Comparison of ENCODE assay signal across 16 mouse cellular contexts in genomic region chr11:10724991-10725390, GRCm38 (mm10).
DNase-seq lines count a peak whose midpoint lies in the region; TF ChIP-seq lines count a peak whose summit lies in the region.
"Had no signal": no experiment of that assay in that cellular context is flagged by ENCODE, and none has a peak within 500 bp of the region (broad histone marks: within the 10 kb centered on the region; RNA-seq: fewer than 3 reads in every experiment).

No protein-coding gene starts in this region.

- H3K4me1 ChIP-seq in MEL (ENCODE audit: control insufficient read depth in 1 of 2, insufficient read depth in 2 of 2, low read length in 2 of 2), result peaks cover 2 to 7% of the 10 kb centered on the region in 2 experiments; a peak in 3 of 4 replicates

- no peak for TF ChIP-seq CTCF in MEL (IDR thresholded peaks at IDR 0.05 in 2 of 3, conservative IDR thresholded peaks at IDR 0.05 in 1 of 3; ENCODE audit: control insufficient read depth in 1 of 3, insufficient read depth in 1 of 3, low read depth in 2 of 3, low read length in 3 of 3, poor library complexity in 1 of 3, severe bottlenecking in 1 of 3)

- no peak for TF ChIP-seq RAD21 in MEL (IDR thresholded peaks at IDR 0.05; ENCODE audit: low read depth, low read length)

- no peak overlapping the region for H3K4me3 ChIP-seq in MEL (ENCODE audit: control insufficient read depth in 1 of 2, insufficient read depth in 1 of 2, low read depth in 2 of 2, low read length in 2 of 2)

- no peak overlapping the region for H3K27ac ChIP-seq in MEL (ENCODE audit: control insufficient read depth, low read depth, low read length)

- no peaks in the 10 kb centered on the region for H3K27me3 ChIP-seq in MEL (ENCODE audit: control insufficient read depth in 1 of 2, insufficient read depth in 2 of 2, low read length in 2 of 2)
- H3K27me3 ChIP-seq: CH12.LX had no signal

- H3K9me3 ChIP-seq in MEL (replicated peaks; ENCODE audit: insufficient read depth, low read length), result no peaks in the 10 kb centered on the region
- H3K9me3 ChIP-seq: G1E had no signal

- peak in 1 of 2 experiments; percentile 53; a peak in 1 of 4 replicates for TF ChIP-seq EP300 in MEL (IDR thresholded peaks at IDR 0.05; ENCODE audit: low read depth in 1 of 2, low read length in 2 of 2)

- H3K36me3 ChIP-seq in MEL (ENCODE audit: control insufficient read depth in 1 of 2, insufficient read depth in 2 of 2, low read length in 2 of 2), result peaks cover 0 to 8% of the 10 kb centered on the region in 2 experiments; a peak in 2 of 4 replicates
- H3K36me3 ChIP-seq: G1E had no signal

- no peaks in the 10 kb centered on the region for H3K79me2 ChIP-seq in MEL (ENCODE audit: control insufficient read depth, insufficient read depth, low read length, poor library complexity)

- no peak overlapping the region for H3K9ac ChIP-seq in MEL (ENCODE audit: control insufficient read depth, low read depth, low read length, poor library complexity, severe bottlenecking)

- no peak for TF ChIP-seq POLR2A in MEL (IDR thresholded peaks at IDR 0.05; ENCODE audit: control insufficient read depth in 1 of 2, insufficient read depth in 1 of 2, low read depth in 1 of 2, low read length in 2 of 2, poor library complexity in 1 of 2)

- peak; percentile 24 for DNase-seq in MEL (ENCODE audit: low read depth, low spot score)
- no peak for DNase-seq in gastrocnemius, postnatal 10 days
- DNase-seq: adrenal gland, adult 2 months; adrenal gland, adult 8-10 months; adrenal gland, postnatal 10 days; adrenal gland, postnatal 14 days; adrenal gland, postnatal 25 days; adrenal gland, postnatal 36 days; B cell, adult 2 months; cerebellum, adult 11 months; cerebellum, adult 11-12 months; cerebellum, adult 18-20 months; cerebellum, adult 2 months; cerebellum, adult 8-10 months had no signal

TF ChIP-seq in MEL, 35 proteins besides CTCF, POLR2A, EP300 and RAD21:
- TF ChIP-seq MEF2A (IDR thresholded peaks at IDR 0.05; ENCODE audit: extremely low read depth, insufficient replicate concordance, low read depth, low read length, poor library complexity, severe bottlenecking) (no peak), ETS1 (IDR thresholded peaks at IDR 0.05; ENCODE audit: low read depth, low read length) (peak; percentile 46; the same call in 1 of the 2 replicates), E2F4 (IDR thresholded peaks at IDR 0.05; ENCODE audit: borderline replicate concordance, low read depth, low read length) (no peak), GATA1 (IDR thresholded peaks at IDR 0.05; ENCODE audit: low read depth, low read length) (0 out of 2 replicates have a peak, but pooled peaks have one; percentile 53), ELF1 (IDR thresholded peaks at IDR 0.05; ENCODE audit: low read depth, low read length) (no peak), TCF12 (IDR thresholded peaks at IDR 0.05; ENCODE audit: low read depth, low read length) (peak; percentile 32; the same call in 1 of the 2 replicates), TBP (IDR thresholded peaks at IDR 0.05; ENCODE audit: low read depth, low read length) (no peak)
